Mouse (Mus musculus) cerebellum, adult 2 months (tissue): ENCODE measurements around the gene Efnb1. TPM values are rescaled to one million over a fixed set of nuclear protein-coding genes. Genes with fewer than 3 reads are reported as not detected.

Experiments
- DNase-seq, 2 experiments: peaks; one replicate each; pipeline ENCODE4 v3.0.0; 2021
- H3K27ac ChIP-seq: fragments of 200-500 bp; 2 replicates; pipeline ENCODE4 v1.5.1; 2012; ENCODE audit warnings: low read length, control low read depth, inconsistent platforms; ENCODE audit not compliant: insufficient read depth
- H3K27me3 ChIP-seq: fragments of 200-500 bp; 2 replicates; pipeline ENCODE4 v1.6.1; 2012; ENCODE audit warnings: inconsistent platforms, mild to moderate bottlenecking, low read length, moderate library complexity; ENCODE audit not compliant: control insufficient read depth, insufficient read depth
- H3K4me1 ChIP-seq: fragments of 200-500 bp; 2 replicates; pipeline ENCODE4 v1.6.1; 2011; ENCODE audit warnings: low read length; ENCODE audit not compliant: control insufficient read depth, insufficient read depth
- H3K4me3 ChIP-seq: fragments of 200-500 bp; replicated peaks from 2 replicates; pipeline ENCODE3; 2011; ENCODE audit warnings: mild to moderate bottlenecking, low read depth, low read length, control low read depth; ENCODE audit not compliant: insufficient read depth
- CTCF ChIP-seq: fragments of 200-500 bp; IDR thresholded peaks from 2 replicates; pipeline ENCODE4 v1.5.1; 2011; ENCODE audit warnings: low read depth, mild to moderate bottlenecking, control low read depth, low read length, moderate library complexity, borderline replicate concordance; ENCODE audit not compliant: insufficient read depth
- POLR2A ChIP-seq: fragments of 200-500 bp; IDR thresholded peaks from 2 replicates; pipeline ENCODE4 v1.6.1; 2011; ENCODE audit warnings: low read length, control low read depth, borderline replicate concordance; ENCODE audit not compliant: insufficient read depth
- WGBS: fragments of 180-500 bp; shearing (Covaris S2); methylation state at CpG from one replicate; pipeline ENCODE4 v1.1.7; 2018; 5-methylcytosine and 5-hydroxymethylcytosine counted together
- polyA plus RNA-seq: library from polyadenylated mRNA; depleted of rRNA; stranded (reverse); fragments of >200 nt; gene quantifications from 2 replicates; pipeline ENCODE4 v1.2.3, GENCODE M21; 2012; rRNA removed

The Efnb1 gene
- polyA plus RNA-seq, 1 experiment = 4.6 TPM

- 33% methylated on average over 9 of the region's 9 CpGs for WGBS
- no peak for DNase-seq
These were observed 62.6 kb downstream of the Efnb1 start for GRCm38 (mm10) chrX:99198532-99198931.

More at GRCm38 (mm10) chrX:99198532-99198931, 62.6 kb downstream of the Efnb1 start:
- H3K27me3 ChIP-seq = no peaks in the 10 kb centered on the region
- TF ChIP-seq CTCF = no peak
- no peak for TF ChIP-seq POLR2A
- no peak overlapping the region for H3K27ac ChIP-seq
- no peaks in the 10 kb centered on the region for H3K4me1 ChIP-seq
- peak overlapping the region; percentile 34 for H3K4me3 ChIP-seq

Other genes with a start within 250 kb of the Efnb1 start
- gene Ophn1, start 245.1 kb upstream of the Efnb1 start, polyA plus RNA-seq = 30.7 and 30.8 TPM in 2 replicates
- 22.0 and 23.6 TPM in 2 replicates for gene Yipf6, start 199.8 kb upstream of the Efnb1 start, polyA plus RNA-seq
- 9.0 and 11.4 TPM in 2 replicates for gene Stard8, start 132.9 kb upstream of the Efnb1 start, polyA plus RNA-seq